Mouse (Mus musculus): ENCODE results near the gene Mark3. TPM values are rescaled to one million over a fixed set of nuclear protein-coding genes. Genes with fewer than 3 reads are reported as not detected.

The Mark3 gene
- polyA plus RNA-seq, 1 experiment = 42.1 TPM

GRCm38 (mm10) chr12:111618266-111618665, 43.9 kb downstream of the Mark3 start:
- no peaks in the 10 kb centered on the region for H3K27me3 ChIP-seq (ENCODE audit: control insufficient read depth, insufficient read depth, insufficient read length)
- TF ChIP-seq MYOG (IDR thresholded peaks at IDR 0.05; ENCODE audit: control insufficient read depth in 1 of 3, insufficient read depth in 1 of 3, insufficient read length in 2 of 3, low read depth in 2 of 3) (no peak), CEBPB (IDR thresholded peaks at IDR 0.05; ENCODE audit: insufficient read depth, poor library complexity, severe bottlenecking) (no peak), SRF (IDR thresholded peaks at IDR 0.05; ENCODE audit: control insufficient read depth, insufficient read length, low read depth) (no peak), MYOD1 (IDR thresholded peaks at IDR 0.05; ENCODE audit: control insufficient read depth in 1 of 3, insufficient read length in 2 of 3, low read depth in 2 of 3) (no peak)
- no peak overlapping the region for H3ac ChIP-seq (ENCODE audit: control insufficient read depth, insufficient read length)
- H3K4me3 ChIP-seq = no peak overlapping the region
- no peak overlapping the region for H3K4me2 ChIP-seq (ENCODE audit: low read depth)
- peaks cover 21% of the 10 kb centered on the region for H3K36me3 ChIP-seq (ENCODE audit: control insufficient read depth, insufficient read depth)
- no peaks in the 10 kb centered on the region for H3K79me2 ChIP-seq (ENCODE audit: control insufficient read depth, insufficient read depth)

GRCm38 (mm10) chr12:111648061-111648645, 73.8 kb downstream of the Mark3 start:
- peaks cover 37% of the 10 kb centered on the region for H3K36me3 ChIP-seq (ENCODE audit: control insufficient read depth, insufficient read depth)
- H3ac ChIP-seq (ENCODE audit: control insufficient read depth, insufficient read length) = no peak overlapping the region
- H3K27me3 ChIP-seq (ENCODE audit: control insufficient read depth, insufficient read depth, insufficient read length) = no peaks in the 10 kb centered on the region
- no peak for TF ChIP-seq SRF (IDR thresholded peaks at IDR 0.05; ENCODE audit: control insufficient read depth, insufficient read length, low read depth)
- peak in 1 of 3 experiments; percentile 33 for TF ChIP-seq MYOD1 (IDR thresholded peaks at IDR 0.05; ENCODE audit: control insufficient read depth in 1 of 3, insufficient read length in 2 of 3, low read depth in 2 of 3)
- no peak overlapping the region for H3K4me3 ChIP-seq
- H3K79me2 ChIP-seq (ENCODE audit: control insufficient read depth, insufficient read depth) = no peaks in the 10 kb centered on the region
- H3K4me2 ChIP-seq (ENCODE audit: low read depth) = no peak overlapping the region

GRCm38 (mm10) chr12:111652953-111653352, 78.6 kb downstream of the Mark3 start:
- Histone ChIP-seq H3K27me3 (ENCODE audit: control insufficient read depth, insufficient read depth, insufficient read length) (no peaks in the 10 kb centered on the region), H3K36me3 (ENCODE audit: control insufficient read depth, insufficient read depth) (peaks cover 31% of the 10 kb centered on the region), H3K4me2 (ENCODE audit: low read depth) (no peak overlapping the region), H3ac (ENCODE audit: control insufficient read depth, insufficient read length) (no peak overlapping the region), H3K79me2 (ENCODE audit: control insufficient read depth, insufficient read depth) (no peaks in the 10 kb centered on the region), H3K4me3 (no peak overlapping the region)
- TF ChIP-seq TCF12 (IDR thresholded peaks at IDR 0.05; ENCODE audit: insufficient read depth, poor library complexity, severe bottlenecking) = no peak
- TF ChIP-seq REST (IDR thresholded peaks at IDR 0.05; ENCODE audit: insufficient read depth, insufficient read length) = no peak
- TF ChIP-seq POLR2A (IDR thresholded peaks at IDR 0.05; ENCODE audit: insufficient read length, low read depth) = no peak
- TF ChIP-seq SRF (IDR thresholded peaks at IDR 0.05; ENCODE audit: control insufficient read depth, insufficient read length, low read depth) = no peak
- no peak for TF ChIP-seq MYOG (IDR thresholded peaks at IDR 0.05; ENCODE audit: control insufficient read depth in 1 of 3, insufficient read depth in 1 of 3, insufficient read length in 2 of 3, low read depth in 2 of 3)
- no peak for TF ChIP-seq TCF3 (IDR thresholded peaks at IDR 0.05; ENCODE audit: insufficient read length, low read depth)
- no peak for TF ChIP-seq USF1 (IDR thresholded peaks at IDR 0.05; ENCODE audit: low read depth)
- no peak for TF ChIP-seq E2F4 (IDR thresholded peaks at IDR 0.05; ENCODE audit: insufficient read depth)
- TF ChIP-seq MYOD1 (IDR thresholded peaks at IDR 0.05; ENCODE audit: control insufficient read depth in 1 of 3, insufficient read length in 2 of 3, low read depth in 2 of 3) = no peak
- no peak for TF ChIP-seq POLR2AphosphoS2 (IDR thresholded peaks at IDR 0.05; ENCODE audit: insufficient read length, low read depth)
- no peak for TF ChIP-seq CEBPB (IDR thresholded peaks at IDR 0.05; ENCODE audit: insufficient read depth, poor library complexity, severe bottlenecking)
- no peak for TF ChIP-seq MAX (IDR thresholded peaks at IDR 0.05; ENCODE audit: low read depth)

GRCm38 (mm10) chr12:111653434-111653833, 79.1 kb downstream of the Mark3 start:
- TF ChIP-seq MYOD1 (IDR thresholded peaks at IDR 0.05; ENCODE audit: control insufficient read depth in 1 of 3, insufficient read length in 2 of 3, low read depth in 2 of 3) (no peak), REST (IDR thresholded peaks at IDR 0.05; ENCODE audit: insufficient read depth, insufficient read length) (no peak), CEBPB (IDR thresholded peaks at IDR 0.05; ENCODE audit: insufficient read depth, poor library complexity, severe bottlenecking) (no peak), MAX (IDR thresholded peaks at IDR 0.05; ENCODE audit: low read depth) (no peak), TCF12 (IDR thresholded peaks at IDR 0.05; ENCODE audit: insufficient read depth, poor library complexity, severe bottlenecking) (no peak), E2F4 (IDR thresholded peaks at IDR 0.05; ENCODE audit: insufficient read depth) (no peak)
- Histone ChIP-seq H3K36me3 (ENCODE audit: control insufficient read depth, insufficient read depth) (peaks cover 28% of the 10 kb centered on the region), H3K4me2 (ENCODE audit: low read depth) (no peak overlapping the region), H3K27me3 (ENCODE audit: control insufficient read depth, insufficient read depth, insufficient read length) (no peaks in the 10 kb centered on the region), H3ac (ENCODE audit: control insufficient read depth, insufficient read length) (no peak overlapping the region), H3K79me2 (ENCODE audit: control insufficient read depth, insufficient read depth) (no peaks in the 10 kb centered on the region), H3K4me3 (no peak overlapping the region)

- no peaks in the 10 kb centered on the region for H3K79me2 ChIP-seq (ENCODE audit: control insufficient read depth, insufficient read depth)
- no peak overlapping the region for H3K4me2 ChIP-seq (ENCODE audit: low read depth)
Measured at GRCm38 (mm10) chr12:111655695-111656094, 81.4 kb downstream of the Mark3 start.

More at GRCm38 (mm10) chr12:111655695-111656094, 81.4 kb downstream of the Mark3 start:
- Histone ChIP-seq H3K36me3 (ENCODE audit: control insufficient read depth, insufficient read depth) (peaks cover 16% of the 10 kb centered on the region), H3K4me3 (no peak overlapping the region), H3K27me3 (ENCODE audit: control insufficient read depth, insufficient read depth, insufficient read length) (no peaks in the 10 kb centered on the region), H3ac (ENCODE audit: control insufficient read depth, insufficient read length) (no peak overlapping the region)
- no peak for TF ChIP-seq POLR2AphosphoS2 (IDR thresholded peaks at IDR 0.05; ENCODE audit: insufficient read length, low read depth)
- no peak for TF ChIP-seq USF1 (IDR thresholded peaks at IDR 0.05; ENCODE audit: low read depth)
- no peak for TF ChIP-seq TCF3 (IDR thresholded peaks at IDR 0.05; ENCODE audit: insufficient read length, low read depth)
- TF ChIP-seq MYOD1 (IDR thresholded peaks at IDR 0.05; ENCODE audit: control insufficient read depth in 1 of 3, insufficient read length in 2 of 3, low read depth in 2 of 3) = no peak
- TF ChIP-seq MYOG (IDR thresholded peaks at IDR 0.05; ENCODE audit: control insufficient read depth in 1 of 3, insufficient read depth in 1 of 3, insufficient read length in 2 of 3, low read depth in 2 of 3) = no peak
- no peak for TF ChIP-seq E2F4 (IDR thresholded peaks at IDR 0.05; ENCODE audit: insufficient read depth)
- TF ChIP-seq REST (IDR thresholded peaks at IDR 0.05; ENCODE audit: insufficient read depth, insufficient read length) = no peak
- no peak for TF ChIP-seq CEBPB (IDR thresholded peaks at IDR 0.05; ENCODE audit: insufficient read depth, poor library complexity, severe bottlenecking)
- TF ChIP-seq TCF12 (IDR thresholded peaks at IDR 0.05; ENCODE audit: insufficient read depth, poor library complexity, severe bottlenecking) = no peak
- no peak for TF ChIP-seq SRF (IDR thresholded peaks at IDR 0.05; ENCODE audit: control insufficient read depth, insufficient read length, low read depth)
- TF ChIP-seq POLR2A (IDR thresholded peaks at IDR 0.05; ENCODE audit: insufficient read length, low read depth) = no peak
- no peak for TF ChIP-seq MAX (IDR thresholded peaks at IDR 0.05; ENCODE audit: low read depth)

Data from myocyte (in vitro differentiated cells).